Mouse (Mus musculus): ENCODE measurements around the gene Tshr.

The Tshr gene

DNA sequence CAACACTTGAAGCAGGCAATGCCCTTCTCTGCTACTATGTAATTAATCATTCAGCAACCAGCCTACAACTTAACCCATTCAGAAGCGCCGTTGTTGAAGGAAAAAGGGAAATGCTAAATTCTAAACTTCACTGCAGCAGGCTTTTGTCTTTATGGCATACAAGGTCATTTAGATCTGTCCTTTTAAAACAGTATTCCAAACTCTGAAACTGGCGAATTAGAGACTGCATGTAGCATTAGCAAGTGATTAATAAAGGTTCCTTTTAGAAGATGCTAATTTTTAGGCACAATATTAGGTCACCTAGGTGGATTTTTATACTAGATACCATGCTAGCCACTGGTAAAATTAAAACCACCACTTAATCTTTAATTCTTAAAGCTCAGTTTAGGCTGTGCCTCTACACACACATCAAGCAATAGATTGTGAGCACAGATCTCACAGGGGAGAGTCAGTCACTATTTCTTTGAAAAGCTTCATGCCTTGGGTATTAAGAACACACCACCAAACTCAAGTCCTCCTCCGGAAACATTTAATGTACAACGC is 203.2 kb downstream of the Tshr start:
- no peak for DNase-seq (ENCODE audit: low spot score in 2 of 2)

DNA sequence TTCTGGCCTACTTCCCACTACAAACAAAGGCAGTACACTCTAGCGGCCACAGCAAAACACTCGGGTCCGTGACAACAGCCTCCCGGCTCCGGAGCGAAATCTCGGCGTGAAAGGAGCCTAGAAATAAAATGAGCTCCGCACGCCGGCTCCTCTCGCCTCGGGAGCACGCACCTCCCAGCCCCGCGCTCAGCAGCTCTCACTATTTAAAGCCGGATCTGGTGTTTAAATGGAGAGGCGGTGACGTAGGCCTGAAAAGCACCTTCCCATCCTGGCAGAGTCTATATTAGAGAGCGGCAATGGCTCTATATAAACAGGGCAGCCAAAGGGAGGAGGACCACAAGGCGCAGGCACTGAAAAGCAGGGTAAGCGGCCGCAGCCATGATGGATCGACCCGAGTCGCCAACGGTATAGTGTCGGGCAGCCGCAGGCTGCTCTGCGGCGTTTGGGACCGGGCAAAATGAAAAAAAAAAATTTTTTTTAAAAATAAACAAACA is 203.9 kb downstream of the Tshr start:
- peak; percentile 86 to 93 for DNase-seq (ENCODE audit: low spot score in 2 of 2)

DNA sequence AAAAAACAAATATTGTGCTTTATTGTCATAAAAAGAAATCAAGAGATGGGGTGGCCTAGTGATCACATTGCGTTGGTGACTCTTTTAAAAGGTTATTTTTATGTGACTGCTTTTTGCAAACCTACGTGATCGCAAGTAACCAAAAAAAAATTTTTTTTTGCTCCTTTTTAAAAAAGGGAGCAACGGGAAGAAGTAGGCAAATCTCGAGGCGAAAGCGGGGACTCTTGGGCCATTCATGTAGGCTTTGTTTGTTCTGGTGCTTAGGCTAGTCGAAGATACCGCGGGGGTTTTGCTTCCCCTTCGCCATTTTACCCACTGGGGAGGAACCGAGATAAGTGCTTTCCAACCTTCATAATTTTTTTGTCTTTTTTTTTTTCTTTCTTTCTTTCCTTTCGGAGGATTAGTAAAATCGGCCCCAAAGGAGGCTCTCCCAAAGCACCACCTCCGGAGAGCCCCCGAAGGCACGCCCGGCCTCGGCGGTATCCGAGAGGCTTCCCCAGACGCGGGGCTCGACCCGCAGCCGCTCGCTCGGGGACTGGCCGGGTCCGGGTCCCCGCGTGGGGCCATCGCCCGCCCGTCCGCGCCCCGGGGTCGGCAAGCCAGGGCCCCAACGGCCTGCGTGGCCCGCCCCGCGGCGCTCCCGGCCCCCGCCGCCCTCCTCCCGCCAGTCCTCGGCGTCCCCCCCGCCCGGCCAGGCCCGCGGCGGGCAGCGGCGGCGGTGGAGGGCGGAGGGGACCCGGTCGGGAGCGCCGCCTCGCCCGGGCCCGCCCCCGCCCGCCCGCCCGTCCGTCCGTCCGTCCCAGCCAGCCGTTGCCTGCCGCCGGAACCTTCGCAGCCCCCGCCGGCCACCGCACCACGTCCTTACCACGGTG is 204.5 kb downstream of the Tshr start:
- peak; percentile 41 to 61 for DNase-seq (ENCODE audit: low spot score in 2 of 2)

DNA sequence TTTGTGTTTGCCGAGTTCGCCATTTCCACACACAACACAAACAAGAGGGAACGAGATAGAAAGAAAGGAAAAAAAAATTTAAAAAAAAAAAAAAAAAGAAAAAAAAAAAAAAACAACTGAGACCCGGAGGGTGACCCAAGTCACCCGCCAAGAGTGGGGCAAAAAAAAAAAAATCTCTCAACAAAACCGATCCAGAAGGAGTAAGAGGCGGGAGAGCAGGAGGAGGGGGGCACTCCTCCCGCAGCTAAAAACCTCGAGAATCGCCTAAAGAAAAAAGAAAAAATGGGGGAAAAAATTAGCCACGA is 205.1 kb downstream of the Tshr start:
- no peak for DNase-seq (ENCODE audit: low spot score in 2 of 2)

DNA sequence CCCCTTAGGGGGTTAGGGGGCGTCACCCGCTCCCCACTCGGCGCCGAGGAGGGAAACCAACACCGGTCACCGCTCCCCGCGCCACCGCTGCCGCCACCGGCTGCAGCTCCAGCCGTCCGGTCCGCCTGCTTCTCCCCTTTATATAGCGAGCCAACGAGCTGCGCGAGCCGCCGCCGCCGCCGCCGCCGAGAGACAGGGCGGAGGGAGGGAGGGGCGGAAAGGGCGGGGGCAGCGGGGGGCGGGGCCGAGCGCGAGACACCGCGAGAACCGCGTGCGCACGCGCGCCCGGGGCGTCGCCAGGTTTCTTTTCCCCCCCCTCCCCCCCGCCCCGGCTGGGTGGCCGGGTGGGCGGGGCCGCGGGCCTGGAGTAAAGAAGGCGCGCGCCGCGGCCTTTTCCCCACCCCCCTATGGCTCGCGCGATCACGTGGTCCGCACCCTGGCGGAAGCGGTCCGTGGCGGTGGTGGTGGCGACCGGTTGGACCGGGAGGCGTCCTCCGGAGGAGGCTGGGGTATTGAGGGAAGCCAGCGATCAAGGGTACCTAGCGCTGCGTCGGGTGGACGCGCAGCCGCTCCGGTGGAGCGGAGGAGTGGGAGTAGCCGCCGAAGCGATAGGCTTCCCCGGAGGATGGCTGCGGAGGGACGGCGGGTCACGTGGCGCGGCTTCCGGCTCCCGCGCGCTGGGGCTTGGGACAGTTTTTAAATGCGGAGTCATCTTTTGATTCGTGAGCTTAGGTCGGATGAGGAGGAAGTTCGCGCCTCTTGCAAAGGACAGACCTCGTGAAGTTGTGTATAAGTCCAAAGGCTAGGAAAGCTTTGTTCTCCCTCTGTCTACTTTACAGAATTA is 205.7 kb downstream of the Tshr start, which contains the start of gene Gtf2a1:
TSS of gene Gtf2a1 (minus strand) at position 641 of the 844 bp plus-strand sequence.
- peak; percentile 94 to 96 for DNase-seq (ENCODE audit: low spot score in 2 of 2)

DNA sequence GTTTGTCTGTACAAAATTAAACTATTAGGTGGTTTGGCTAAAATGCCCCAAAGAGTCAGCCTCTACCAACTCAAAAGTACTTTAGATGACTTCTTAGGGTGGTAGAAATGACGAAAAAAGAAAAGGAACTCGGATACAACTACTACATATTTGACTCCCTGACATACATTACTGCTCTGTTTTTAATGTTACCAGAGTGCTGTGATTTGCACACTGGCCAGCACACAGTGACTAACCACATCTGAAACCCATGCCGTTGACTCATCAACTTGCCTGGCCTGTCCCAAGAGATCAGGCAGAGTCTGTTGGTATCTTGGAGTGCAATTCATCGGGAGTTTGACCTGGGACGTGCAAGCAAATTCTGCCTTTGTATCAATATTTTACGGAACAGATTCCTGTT is 206.4 kb downstream of the Tshr start:
- no peak for DNase-seq (ENCODE audit: low spot score in 2 of 2)

DNA sequence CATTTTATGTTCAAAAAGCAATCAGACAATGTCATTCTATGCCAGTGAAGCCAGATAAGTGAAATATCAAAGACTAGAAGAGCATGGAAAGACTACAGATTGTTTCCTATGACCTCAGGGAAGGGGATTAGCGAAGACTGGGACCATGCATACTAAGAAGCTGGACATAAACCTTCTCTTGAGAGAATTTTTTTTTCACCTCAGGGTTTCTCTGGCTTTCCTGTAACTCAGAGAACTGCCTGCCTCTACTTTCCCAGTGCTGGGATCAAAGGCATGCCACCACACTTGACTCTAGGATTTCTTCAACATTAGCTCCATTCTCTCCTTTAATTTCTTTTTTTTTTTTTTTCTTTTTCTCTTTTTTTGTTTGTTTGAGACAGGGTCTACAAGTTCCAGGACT is 206.8 kb downstream of the Tshr start:
- no peak for DNase-seq (ENCODE audit: low spot score in 2 of 2)

DNA sequence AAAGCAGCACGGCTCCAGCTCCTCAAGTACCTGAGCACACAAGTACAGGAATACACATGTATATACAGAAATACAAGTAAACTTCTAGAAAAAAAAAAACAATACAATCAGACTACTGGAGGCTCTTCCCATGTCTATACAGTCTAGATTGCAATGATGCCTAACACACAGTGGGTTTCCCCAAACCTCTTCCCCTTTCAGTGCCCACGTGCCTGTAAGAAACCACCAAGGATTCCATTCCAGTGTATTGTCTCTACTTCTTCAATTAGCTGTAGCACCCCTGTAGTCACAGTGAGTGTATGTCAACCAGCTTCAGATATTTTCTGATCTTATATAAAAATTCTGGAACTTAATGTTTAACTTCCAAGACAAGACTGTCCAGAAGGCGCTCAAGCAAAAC is 207.8 kb downstream of the Tshr start:
- no peak for DNase-seq (ENCODE audit: low spot score in 2 of 2)
